8 mouse cellular contexts compared by ENCODE assay signal in genomic region chr1:119053872-119054354, GRCm38 (mm10). TPM values are rescaled to one million over a fixed set of nuclear protein-coding genes. Genes with fewer than 3 reads are reported as not detected.
DNase-seq lines count a peak whose midpoint lies in the region; ATAC-seq and TF ChIP-seq lines count a peak whose summit lies in the region.

No protein-coding gene starts in this region.

- H3K36me3 ChIP-seq in kidney, embryonic 15.5 days: no peaks in the 10 kb centered on the region
- no peaks in the 10 kb centered on the region for H3K36me3 ChIP-seq in embryonic facial prominence, embryonic 15.5 days
- no peaks in the 10 kb centered on the region for H3K36me3 ChIP-seq in hindbrain, embryonic 12.5 days
- no peaks in the 10 kb centered on the region for H3K36me3 ChIP-seq in lung, postnatal 0 days (ENCODE audit: insufficient read depth, low read length)

- peak overlapping the region; percentile 73 for H3K27ac ChIP-seq in kidney, embryonic 15.5 days
- peak overlapping the region; percentile 96 for H3K27ac ChIP-seq in embryonic facial prominence, embryonic 15.5 days (replicated peaks)
- peak overlapping the region; percentile 86 for H3K27ac ChIP-seq in hindbrain, embryonic 12.5 days
- H3K27ac ChIP-seq in lung, postnatal 0 days (ENCODE audit: low read length): peak overlapping the region; percentile 51

- H3K4me3 ChIP-seq in kidney, embryonic 15.5 days (replicated peaks): peak overlapping the region; percentile 58
- H3K4me3 ChIP-seq in embryonic facial prominence, embryonic 15.5 days (replicated peaks): peak overlapping the region; percentile 64
- H3K4me3 ChIP-seq in hindbrain, embryonic 12.5 days: peak overlapping the region; percentile 53
- H3K4me3 ChIP-seq in lung, postnatal 0 days (ENCODE audit: low read depth, low read length): peak overlapping the region; percentile 45

- H3K4me2 ChIP-seq in kidney, embryonic 15.5 days: peak overlapping the region; percentile 90
- H3K4me2 ChIP-seq in embryonic facial prominence, embryonic 15.5 days (replicated peaks): peak overlapping the region; percentile 86
- peak overlapping the region; percentile 91 for H3K4me2 ChIP-seq in hindbrain, embryonic 12.5 days (replicated peaks)
- H3K4me2 ChIP-seq in lung, postnatal 0 days (replicated peaks; ENCODE audit: low read depth, low read length): peak overlapping the region; percentile 79

- TF ChIP-seq CTCF in lung, postnatal 0 days (IDR thresholded peaks at IDR 0.05): no peak

- no peak for DNase-seq in kidney, adult 9 months
- peak; percentile 72 for DNase-seq in NIH3T3 (ENCODE audit: low read depth)
- peak; percentile 53 for DNase-seq in lung, postnatal 0 days (ENCODE audit: low spot score)
- DNase-seq in testis, postnatal 10 days (ENCODE audit: low spot score): peak; percentile 64
- DNase-seq in left cerebral cortex, adult 11 months (ENCODE audit: low spot score): no peak

- H3K27me3 ChIP-seq in kidney, embryonic 15.5 days: peaks cover 45% of the 10 kb centered on the region
- no peaks in the 10 kb centered on the region for H3K27me3 ChIP-seq in embryonic facial prominence, embryonic 15.5 days
- peaks cover 4% of the 10 kb centered on the region; the same call in 1 of the 2 replicates for H3K27me3 ChIP-seq in hindbrain, embryonic 12.5 days
- H3K27me3 ChIP-seq in lung, postnatal 0 days (replicated peaks; ENCODE audit: insufficient read depth, low read length): peaks cover 35% of the 10 kb centered on the region; the same call in 1 of the 2 replicates

- WGBS in kidney, embryonic 15.5 days: under 1% methylated on average over 25 of the region's 25 CpGs
- WGBS in embryonic facial prominence, embryonic 15.5 days: under 1% methylated on average over 25 of the region's 25 CpGs
- under 1% methylated on average over 25 of the region's 25 CpGs for WGBS in hindbrain, embryonic 12.5 days
- WGBS in lung, postnatal 0 days: 0% methylated on average over 25 of the region's 25 CpGs

- H3K9ac ChIP-seq in kidney, embryonic 15.5 days: peak overlapping the region; percentile 65
- peak overlapping the region; percentile 79 for H3K9ac ChIP-seq in embryonic facial prominence, embryonic 15.5 days
- H3K9ac ChIP-seq in hindbrain, embryonic 12.5 days: peak overlapping the region; percentile 57
- H3K9ac ChIP-seq in lung, postnatal 0 days (replicated peaks; ENCODE audit: low read depth): peak overlapping the region; percentile 19

- ATAC-seq in kidney, embryonic 15.5 days (replicated peaks; ENCODE audit: low FRiP score): peak; percentile 50
- peak; percentile 55 for ATAC-seq in embryonic facial prominence, embryonic 15.5 days (ENCODE audit: insufficient number of reproducible peaks, low FRiP score, low TSS enrichment, low read depth)
- peak; percentile 63 for ATAC-seq in hindbrain, embryonic 12.5 days (ENCODE audit: low FRiP score)
- no peak; the same call in 1 of the 2 replicates for ATAC-seq in lung, postnatal 0 days

- no peaks in the 10 kb centered on the region for H3K9me3 ChIP-seq in kidney, embryonic 15.5 days (replicated peaks)
- no peaks in the 10 kb centered on the region for H3K9me3 ChIP-seq in embryonic facial prominence, embryonic 15.5 days (replicated peaks)
- H3K9me3 ChIP-seq in hindbrain, embryonic 12.5 days (replicated peaks): no peaks in the 10 kb centered on the region
- no peaks in the 10 kb centered on the region for H3K9me3 ChIP-seq in lung, postnatal 0 days (ENCODE audit: low read length)

- TF ChIP-seq EP300 in lung, postnatal 0 days (IDR thresholded peaks at IDR 0.05): no peak

- H3K4me1 ChIP-seq in kidney, embryonic 15.5 days: peaks cover 57% of the 10 kb centered on the region
- peaks cover 53% of the 10 kb centered on the region for H3K4me1 ChIP-seq in embryonic facial prominence, embryonic 15.5 days
- H3K4me1 ChIP-seq in hindbrain, embryonic 12.5 days: peaks cover 52% of the 10 kb centered on the region
- 0 out of 2 replicates have a peak, but pooled peaks cover 4% of the 10 kb centered on the region for H3K4me1 ChIP-seq in lung, postnatal 0 days (ENCODE audit: insufficient read depth, low read depth, low read length)

RNA-seq across cellular contexts. Expression of gene Gli2, which starts 0.5 kb away (rescaled TPM):
- polyA plus RNA-seq in kidney, embryonic 15.5 days (2015; fragmentation: Nextera tagmentation; extraction: Ambion mirVana): 4.8 and 6.5 TPM in 2 replicates
- 18.8 and 20.7 TPM in 2 replicates for polyA plus RNA-seq in embryonic facial prominence, embryonic 15.5 days (2015; fragmentation: Nextera tagmentation; extraction: Ambion mirVana)
- 8.1 and 8.3 TPM in 2 replicates for polyA plus RNA-seq in hindbrain, embryonic 12.5 days (2016; fragmentation: Nextera tagmentation; extraction: Ambion mirVana)
- polyA plus RNA-seq in lung, postnatal 0 days (2015; fragmentation: Nextera tagmentation; extraction: Ambion mirVana): 1.9 and 2.7 TPM in 2 replicates

Comparison
In these comparisons a context has a peak if more than half of its experiments do, and no peak if none do; other contexts are left out.
1. H3K9ac ChIP-seq: peak in every context shown above with its lines; median percentile 79 in embryonic facial prominence, embryonic 15.5 days; 65 in kidney, embryonic 15.5 days; 57 in hindbrain, embryonic 12.5 days; 19 in lung, postnatal 0 days.
2. DNase-seq: peak in NIH3T3 (single experiment), lung, postnatal 0 days (single experiment) and testis, postnatal 10 days (single experiment); none in kidney, adult 9 months (single experiment) and left cerebral cortex, adult 11 months (single experiment).
3. Peak in every context shown above with its lines, with median percentiles within 50 percentile points of each other: H3K27ac ChIP-seq, H3K4me2 ChIP-seq and H3K4me3 ChIP-seq.